Mouse (Mus musculus) left cerebral cortex, adult 2 months (tissue): ENCODE measurements around the gene Bst2. TPM values are rescaled to one million over a fixed set of nuclear protein-coding genes. Genes with fewer than 3 reads are reported as not detected.

Experiments used
- DNase-seq, 2 experiments: peaks; one replicate each; pipeline ENCODE4 v3.0.0; 2021 to 2022; ENCODE audit warnings: low spot score in 2 of 2, mixed read lengths in 1 of 2; ENCODE audit errors: extremely low spot score in 1 of 2
- H3K27ac ChIP-seq: fragments of 200-600 bp; 2 replicates; pipeline ENCODE4 v1.8.1; 2022
- H3K4me3 ChIP-seq: fragments of 200-600 bp; 2 replicates; pipeline ENCODE4 v1.8.1; 2022
- CTCF ChIP-seq: fragments of 200-600 bp; IDR thresholded peaks from 2 replicates; pipeline ENCODE4 v1.8.1; 2022; ENCODE audit warnings: antibody characterized with exemption, mild to moderate bottlenecking, moderate library complexity
- intact Hi-C: fragments of 180-260 bp; cut with DNase I; formaldehyde crosslinking; loops from one replicate; pipeline ENCODE4 v1.15.1; 2025
- total RNA-seq, 2 experiments: library from RNA; stranded (reverse); gene quantifications; 2 replicates each; pipeline ENCODE4 v1.2.3; 2021

The Bst2 gene
- total RNA-seq, 2 experiments from 2014 or later = 3.5 to 4.0 TPM

- H3K4me3 ChIP-seq = peak overlapping the region; percentile 84
- intact Hi-C loops = loop anchor here (2.0 kb wide), 1 partner anchor 21 kb away; no protein-coding TSS in a partner anchor
- no peak; the same call in 1 of the 2 replicates for TF ChIP-seq CTCF
- H3K27ac ChIP-seq = peak overlapping the region; percentile 98
- DNase-seq = peak; percentile 84 to 85
Observed at GRCm38 (mm10) chr8:71569366-71570290, 32.4 kb upstream of the Bst2 start.

GRCm38 (mm10) chr8:71568941-71569340 lies 31.7 kb upstream of the Bst2 start:
- peak overlapping the region; percentile 98 for H3K27ac ChIP-seq

GRCm38 (mm10) chr8:71568387-71568937 lies 31.2 kb upstream of the Bst2 start, which contains the start of gene Slc27a1:
Gene Slc27a1 (plus strand): TSS chr8:71568882.
- H3K27ac ChIP-seq = peak within 1 kb of the TSS; percentile 98
- TF ChIP-seq CTCF = no peak
- intact Hi-C loops = no loop called here
- peak; percentile 54 to 75 for DNase-seq
- H3K4me3 ChIP-seq = peak within 1 kb of the TSS; percentile 84

More at GRCm38 (mm10) chr8:71568941-71569340, 31.7 kb upstream of the Bst2 start:
- peak overlapping the region; percentile 84 for H3K4me3 ChIP-seq
- intact Hi-C loops = no loop called here
- TF ChIP-seq CTCF = no peak
- no peak for DNase-seq

- Histone ChIP-seq H3K27ac (peak overlapping the region; percentile 66), H3K4me3 (no peak overlapping the region)
- no peak for TF ChIP-seq CTCF
- intact Hi-C loops = no loop called here
- no peak for DNase-seq
Observed at GRCm38 (mm10) chr8:71567587-71567986, 30.3 kb upstream of the Bst2 start.

- TF ChIP-seq CTCF = no peak
- H3K4me3 ChIP-seq = no peak within 1 kb of the TSS
- DNase-seq = no peak
- H3K27ac ChIP-seq = no peak within 1 kb of the TSS; the same call in 1 of the 2 replicates
- intact Hi-C loops = no loop called here
Observed at GRCm38 (mm10) chr8:71566501-71566900, 29.2 kb upstream of the Bst2 start, which contains the start of gene Nxnl1. Gene Nxnl1 (minus strand): TSS chr8:71566601.

- H3K4me3 ChIP-seq = no peak overlapping the region
- intact Hi-C loops = no loop called here
- TF ChIP-seq CTCF = peak; percentile 25
- no peak for DNase-seq
- H3K27ac ChIP-seq = no peak overlapping the region
Observed at GRCm38 (mm10) chr8:71563992-71564391, 26.7 kb upstream of the Bst2 start.

GRCm38 (mm10) chr8:71562751-71563150 lies 25.5 kb upstream of the Bst2 start:
- TF ChIP-seq CTCF = peak; percentile 86
- intact Hi-C loops = no loop called here
- peak; percentile 69 to 79 for DNase-seq
- Histone ChIP-seq H3K27ac (no peak overlapping the region), H3K4me3 (peak overlapping the region; percentile 28)

GRCm38 (mm10) chr8:71561401-71561800 lies 24.1 kb upstream of the Bst2 start:
- intact Hi-C loops = loop anchor here (1.0 kb wide), 2 partner anchors 35 to 99 kb away; no protein-coding TSS in a partner anchor
- Histone ChIP-seq H3K27ac (no peak overlapping the region), H3K4me3 (no peak overlapping the region)
- DNase-seq = no peak
- peak; percentile 81 for TF ChIP-seq CTCF

- Histone ChIP-seq H3K4me3 (no peak overlapping the region), H3K27ac (no peak overlapping the region)
- intact Hi-C loops = loop anchor here (1.0 kb wide), 2 partner anchors 36 to 100 kb away; no protein-coding TSS in a partner anchor
- no peak for DNase-seq
- TF ChIP-seq CTCF = no peak
Observed at GRCm38 (mm10) chr8:71560765-71561164, 23.5 kb upstream of the Bst2 start.

- no peak for TF ChIP-seq CTCF
- Histone ChIP-seq H3K4me3 (no peak overlapping the region), H3K27ac (no peak overlapping the region)
- DNase-seq = no peak
- intact Hi-C loops = no loop called here
Observed at GRCm38 (mm10) chr8:71560071-71560470, 22.8 kb upstream of the Bst2 start.

GRCm38 (mm10) chr8:71558958-71559690 lies 21.9 kb upstream of the Bst2 start:
- Histone ChIP-seq H3K27ac (no peak overlapping the region), H3K4me3 (peak overlapping the region; percentile 17; the same call in 1 of the 2 replicates)
- TF ChIP-seq CTCF = no peak
- intact Hi-C loops = no loop called here
- no peak for DNase-seq
